Mouse (Mus musculus): ENCODE results near the gene Tmem131. TPM values are rescaled to one million over a fixed set of nuclear protein-coding genes. Genes with fewer than 3 reads are reported as not detected.

Gene Tmem131
- total and polyA plus RNA-seq, 3 experiments: 9.7 to 39.9 (median 11.5) TPM

DNA sequence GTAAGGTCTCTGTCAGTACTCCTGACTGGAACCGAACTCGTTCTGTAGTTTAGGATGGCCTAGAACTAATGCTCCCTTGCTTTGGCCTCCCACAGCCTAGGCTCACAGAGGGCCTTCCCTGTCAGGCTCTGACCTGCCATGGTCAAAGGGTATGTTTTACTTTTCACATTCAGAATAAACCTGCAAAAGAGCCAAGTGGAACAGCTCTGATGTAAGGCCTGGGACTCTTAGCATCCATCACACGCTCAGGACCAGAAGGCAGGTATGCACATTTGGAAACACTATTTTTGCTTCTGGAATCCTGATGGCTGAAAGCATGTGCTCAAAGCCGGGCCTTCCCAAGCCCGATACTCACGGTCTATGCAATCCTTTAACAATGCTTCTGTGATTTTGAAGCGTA lies 131.7 kb downstream of the Tmem131 start:
- no peak overlapping the region for H3K27ac ChIP-seq (ENCODE audit: insufficient read depth, low read depth)
- peaks cover 58 to 91% of the 10 kb centered on the region in 2 experiments for H3K36me3 ChIP-seq (replicated peaks in 1 of 2; ENCODE audit: control insufficient read depth in 1 of 2, insufficient read depth in 1 of 2, low read length in 1 of 2)
- no peak overlapping the region for H3K4me2 ChIP-seq (ENCODE audit: insufficient read depth, low read depth, poor library complexity, severe bottlenecking)
- TF ChIP-seq EP300 (IDR thresholded peaks at IDR 0.05; ENCODE audit: low read length) (no peak), ZKSCAN1 (IDR thresholded peaks at IDR 0.05; ENCODE audit: borderline replicate concordance, low read depth, low read length) (no peak), HCFC1 (IDR thresholded peaks at IDR 0.05; ENCODE audit: low read depth, low read length) (no peak), IRF4 (IDR thresholded peaks at IDR 0.05; ENCODE audit: low read depth, low read length) (no peak), NRF1 (IDR thresholded peaks at IDR 0.05; ENCODE audit: low read depth, low read length) (no peak)
- no peaks in the 10 kb centered on the region for H3K9me3 ChIP-seq (replicated peaks; ENCODE audit: low read length)
- H3K9ac ChIP-seq (ENCODE audit: insufficient read depth, low read depth): no peak overlapping the region
- dilution Hi-C loops (cut with MboI; ENCODE audit: extremely low pct_ligation_motif_present, extremely low pct_unique_long_range_greater_than_20kb, low sequenced_read_pairs): no loop called here
- no peaks in the 10 kb centered on the region for H3K4me1 ChIP-seq (ENCODE audit: control insufficient read depth in 1 of 2, insufficient read depth in 2 of 2)
- no peak overlapping the region for H3K4me3 ChIP-seq (replicated peaks in 1 of 3; ENCODE audit: low read depth in 2 of 3, low read length in 2 of 3, poor library complexity in 1 of 3)
- in situ Hi-C loops (cut with MboI; ENCODE audit: low pct_ligation_motif_present, low pct_unique_long_range_greater_than_20kb, low sequenced_read_pairs): no loop called here
- H3K79me2 ChIP-seq (replicated peaks; ENCODE audit: control insufficient read depth, extremely low read depth, insufficient read depth, poor library complexity, severe bottlenecking): no peaks in the 10 kb centered on the region
- no peak for DNase-seq (ENCODE audit: extremely low read depth)
- H3K27me3 ChIP-seq (replicated peaks): no peaks in the 10 kb centered on the region

DNA sequence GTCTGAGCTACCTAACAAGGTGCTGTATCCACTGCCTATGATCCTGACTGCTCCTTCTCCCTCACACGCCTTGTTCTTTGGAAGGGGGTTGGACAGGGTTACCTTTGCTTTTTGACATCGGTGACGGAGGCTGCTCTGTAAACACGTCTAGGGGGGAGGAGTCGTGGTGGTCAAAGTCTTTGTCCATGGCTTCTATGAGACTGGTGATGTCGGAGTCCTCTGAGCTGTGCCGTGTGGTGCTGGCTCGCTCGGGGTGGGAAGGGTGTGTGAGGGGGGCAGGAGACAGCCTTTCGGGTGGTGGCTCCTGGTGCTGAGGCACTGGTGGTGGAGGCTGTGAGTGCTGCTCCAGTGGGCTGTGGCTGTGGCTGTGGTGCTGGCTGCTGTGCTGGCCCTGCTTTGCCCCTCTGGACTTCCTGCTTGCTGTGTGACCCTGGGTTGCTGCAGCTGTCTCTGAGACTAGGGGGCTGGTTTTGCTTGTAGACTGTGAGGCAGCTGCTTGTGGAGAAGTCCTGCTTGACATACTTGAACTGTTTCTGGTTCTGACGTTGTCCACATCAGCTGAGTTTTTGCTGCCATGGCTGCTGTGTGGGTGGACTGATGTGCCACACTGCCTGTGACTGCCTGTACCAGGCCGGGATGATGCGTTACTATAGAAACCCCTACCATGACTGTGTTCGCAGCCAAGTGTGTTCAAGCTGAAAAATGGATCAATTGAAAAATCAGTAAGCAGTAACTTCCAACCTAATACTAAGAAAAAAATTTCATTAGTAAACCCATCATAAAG lies 135.5 kb downstream of the Tmem131 start:
- H3K9me3 ChIP-seq (replicated peaks; ENCODE audit: low read length): no peaks in the 10 kb centered on the region
- H3K4me3 ChIP-seq (replicated peaks in 1 of 3; ENCODE audit: low read depth in 2 of 3, low read length in 2 of 3, poor library complexity in 1 of 3): no peak overlapping the region
- DNase-seq (ENCODE audit: extremely low read depth): no peak
- no peaks in the 10 kb centered on the region for H3K27me3 ChIP-seq (replicated peaks)
- H3K9ac ChIP-seq (ENCODE audit: insufficient read depth, low read depth): no peak overlapping the region
- H3K27ac ChIP-seq (ENCODE audit: insufficient read depth, low read depth): no peak overlapping the region
- no peak overlapping the region for H3K4me2 ChIP-seq (ENCODE audit: insufficient read depth, low read depth, poor library complexity, severe bottlenecking)
- H3K4me1 ChIP-seq (ENCODE audit: control insufficient read depth in 1 of 2, insufficient read depth in 2 of 2): no peaks in the 10 kb centered on the region
- in situ Hi-C loops (cut with MboI; ENCODE audit: low pct_ligation_motif_present, low pct_unique_long_range_greater_than_20kb, low sequenced_read_pairs) (no loop called here), dilution Hi-C loops (cut with MboI; ENCODE audit: extremely low pct_ligation_motif_present, extremely low pct_unique_long_range_greater_than_20kb, low sequenced_read_pairs) (no loop called here)
- TF ChIP-seq HCFC1 (IDR thresholded peaks at IDR 0.05; ENCODE audit: low read depth, low read length) (no peak), GABPA (IDR thresholded peaks at IDR 0.05; ENCODE audit: insufficient replicate concordance, low read depth, low read length) (no peak), USF2 (conservative IDR thresholded peaks at IDR 0.05; ENCODE audit: low read depth, low read length) (no peak)
- H3K36me3 ChIP-seq (replicated peaks in 1 of 2; ENCODE audit: control insufficient read depth in 1 of 2, insufficient read depth in 1 of 2, low read length in 1 of 2): peaks cover 63 to 93% of the 10 kb centered on the region in 2 experiments
- no peaks in the 10 kb centered on the region for H3K79me2 ChIP-seq (replicated peaks; ENCODE audit: control insufficient read depth, extremely low read depth, insufficient read depth, poor library complexity, severe bottlenecking)

DNA sequence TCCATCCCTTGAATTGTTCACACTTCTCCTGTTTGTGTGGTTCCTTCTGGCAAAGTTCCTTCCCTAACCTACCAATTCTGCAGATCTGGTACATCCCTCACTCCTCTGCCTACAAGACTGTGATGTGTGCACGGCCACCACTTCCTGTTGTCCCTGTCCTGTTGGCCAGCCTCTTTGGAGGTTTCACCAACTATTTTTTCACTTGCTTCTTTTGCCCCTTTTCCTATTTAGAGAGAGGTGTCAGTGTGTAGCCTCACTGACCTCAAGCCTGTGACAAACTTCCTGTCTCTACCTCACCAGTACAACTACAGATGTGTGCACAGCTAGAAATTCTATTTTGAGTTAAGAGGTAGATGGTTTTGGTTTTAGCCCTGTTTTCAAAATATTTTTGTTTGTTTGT lies 136.4 kb downstream of the Tmem131 start:
- in situ Hi-C loops (cut with MboI; ENCODE audit: low pct_ligation_motif_present, low pct_unique_long_range_greater_than_20kb, low sequenced_read_pairs) (no loop called here), dilution Hi-C loops (cut with MboI; ENCODE audit: extremely low pct_ligation_motif_present, extremely low pct_unique_long_range_greater_than_20kb, low sequenced_read_pairs) (no loop called here)

More for the DNA sequence above, 136.4 kb downstream of the Tmem131 start:
- no peaks in the 10 kb centered on the region for H3K79me2 ChIP-seq (replicated peaks; ENCODE audit: control insufficient read depth, extremely low read depth, insufficient read depth, poor library complexity, severe bottlenecking)
- H3K4me1 ChIP-seq (ENCODE audit: control insufficient read depth in 1 of 2, insufficient read depth in 2 of 2): no peaks in the 10 kb centered on the region
- no peaks in the 10 kb centered on the region for H3K9me3 ChIP-seq (replicated peaks; ENCODE audit: low read length)
- no peak overlapping the region for H3K27ac ChIP-seq (ENCODE audit: insufficient read depth, low read depth)
- no peak overlapping the region for H3K4me2 ChIP-seq (ENCODE audit: insufficient read depth, low read depth, poor library complexity, severe bottlenecking)
- no peaks in the 10 kb centered on the region for H3K27me3 ChIP-seq (replicated peaks)
- H3K4me3 ChIP-seq (replicated peaks in 1 of 3; ENCODE audit: low read depth in 2 of 3, low read length in 2 of 3, poor library complexity in 1 of 3): no peak overlapping the region
- TF ChIP-seq RCOR1 (conservative IDR thresholded peaks at IDR 0.05; ENCODE audit: low read depth, low read length) (no peak), ETS1 (conservative IDR thresholded peaks at IDR 0.05; ENCODE audit: low read depth, low read length) (no peak), ZMIZ1 (IDR thresholded peaks at IDR 0.05; ENCODE audit: low read depth, low read length) (no peak), ZNF384 (IDR thresholded peaks at IDR 0.05; ENCODE audit: low read depth, low read length) (no peak), TCF12 (IDR thresholded peaks at IDR 0.05; ENCODE audit: low read depth, low read length) (no peak), BHLHE40 (IDR thresholded peaks at IDR 0.05; ENCODE audit: low read depth, low read length) (no peak), MAFK (IDR thresholded peaks at IDR 0.05; ENCODE audit: insufficient replicate concordance, low read length) (no peak), MAX (IDR thresholded peaks at IDR 0.05; ENCODE audit: low read length) (no peak), ELF1 (IDR thresholded peaks at IDR 0.05; ENCODE audit: low read depth, low read length) (no peak), CTCF (conservative IDR thresholded peaks at IDR 0.05 in 1 of 2, IDR thresholded peaks at IDR 0.05 in 1 of 2; ENCODE audit: low read depth in 2 of 2, low read length in 2 of 2) (no peak), PAX5 (IDR thresholded peaks at IDR 0.05; ENCODE audit: low read length) (no peak), MYC (IDR thresholded peaks at IDR 0.05; ENCODE audit: low read depth, low read length) (no peak), NELFE (IDR thresholded peaks at IDR 0.05; ENCODE audit: low read depth, low read length) (no peak), POLR2A (IDR thresholded peaks at IDR 0.05; ENCODE audit: low read depth, low read length) (no peak)
- no peak overlapping the region for H3K9ac ChIP-seq (ENCODE audit: insufficient read depth, low read depth)
- no peak for DNase-seq (ENCODE audit: extremely low read depth)
- H3K36me3 ChIP-seq (replicated peaks in 1 of 2; ENCODE audit: control insufficient read depth in 1 of 2, insufficient read depth in 1 of 2, low read length in 1 of 2): peaks cover 64 to 89% of the 10 kb centered on the region in 2 experiments

Measured in CH12.LX (cell line).